Mouse (Mus musculus): ENCODE results near the gene Pik3cd. TPM values are rescaled to one million over a fixed set of nuclear protein-coding genes. Genes with fewer than 3 reads are reported as not detected.

Gene Pik3cd
- polyA plus RNA-seq, 1 experiment from 2014 or later, result 5.5 TPM

GRCm38 (mm10) chr4:149650493-149651193, 51.7 kb downstream of the Pik3cd start:
- peak; percentile 85 for DNase-seq
- TF ChIP-seq CTCF (IDR thresholded peaks at IDR 0.05; ENCODE audit: low read depth), result peak; percentile 85
- Histone ChIP-seq H3K27me3 (ENCODE audit: insufficient read depth, low read length) (no peaks in the 10 kb centered on the region), H3K9ac (no peak overlapping the region), H3K4me1 (ENCODE audit: insufficient read depth) (no peaks in the 10 kb centered on the region), H3K4me2 (no peak overlapping the region), H3K36me3 (ENCODE audit: insufficient read depth) (peaks cover 38% of the 10 kb centered on the region), H3K9me3 (ENCODE audit: low read depth, low read length) (no peaks in the 10 kb centered on the region), H3K4me3 (ENCODE audit: low read depth, low read length) (no peak overlapping the region), H3K27ac (ENCODE audit: low read depth) (no peak overlapping the region)
- peak; percentile 50 for ATAC-seq (ENCODE audit: insufficient read depth)
- WGBS, result 68% methylated on average over 24 of the region's 24 CpGs

DNA sequence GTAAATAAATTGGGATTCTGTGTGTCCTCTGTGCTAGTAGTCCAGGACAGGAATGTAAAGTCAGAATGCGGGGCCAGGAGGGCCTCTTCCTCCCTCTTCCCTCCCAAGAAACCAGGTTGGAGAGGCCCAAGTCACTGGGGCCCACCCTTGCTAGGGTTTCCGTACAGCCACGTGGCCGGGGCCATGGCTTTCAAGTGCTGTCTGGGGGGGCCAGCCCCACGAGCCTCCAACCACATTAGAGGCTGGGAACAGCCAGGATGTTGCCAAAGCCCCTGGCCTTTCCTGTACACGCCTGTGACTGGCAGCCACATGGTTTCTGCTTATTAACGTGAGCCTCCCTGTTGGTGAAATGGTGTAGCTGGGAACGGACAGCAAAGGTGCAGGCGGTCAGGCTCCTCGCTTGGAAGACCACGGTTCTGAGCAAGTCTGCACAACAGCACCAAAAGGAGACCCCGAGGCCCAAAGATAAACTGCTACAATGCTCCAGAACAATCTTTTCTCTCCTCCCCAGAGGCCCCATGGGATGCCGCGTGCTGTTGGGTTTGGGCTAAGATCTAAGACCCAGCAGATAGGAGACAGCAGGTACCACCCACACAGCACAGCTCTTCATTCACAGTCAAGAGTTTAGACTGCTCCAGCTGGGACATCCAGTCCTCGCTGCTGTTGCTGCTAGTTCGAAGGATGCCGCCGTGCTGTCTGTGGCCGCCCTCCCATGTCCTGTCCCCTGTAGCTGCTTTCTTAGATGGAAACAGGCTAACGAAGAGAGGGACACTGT, 54.2 kb downstream of the Pik3cd start:
- H3K4me1 ChIP-seq (ENCODE audit: insufficient read depth), result no peaks in the 10 kb centered on the region
- no peak overlapping the region for H3K27ac ChIP-seq (ENCODE audit: low read depth)
- WGBS, result 66% methylated on average over 20 of the region's 20 CpGs
- no peak for TF ChIP-seq CTCF (IDR thresholded peaks at IDR 0.05; ENCODE audit: low read depth)
- DNase-seq (no peak), ATAC-seq (ENCODE audit: insufficient read depth) (no peak; the same call in 1 of the 2 replicates)
- H3K4me3 ChIP-seq (ENCODE audit: low read depth, low read length), result no peak overlapping the region
- no peak overlapping the region for H3K4me2 ChIP-seq
- peaks cover 59% of the 10 kb centered on the region for H3K36me3 ChIP-seq (ENCODE audit: insufficient read depth)
- H3K9ac ChIP-seq, result no peak overlapping the region
- H3K27me3 ChIP-seq (ENCODE audit: insufficient read depth, low read length), result no peaks in the 10 kb centered on the region
- H3K9me3 ChIP-seq (ENCODE audit: low read depth, low read length), result no peaks in the 10 kb centered on the region

- no peak for TF ChIP-seq CTCF (IDR thresholded peaks at IDR 0.05; ENCODE audit: low read depth)
- Histone ChIP-seq H3K27me3 (ENCODE audit: insufficient read depth, low read length) (no peaks in the 10 kb centered on the region), H3K36me3 (ENCODE audit: insufficient read depth) (peaks cover 75% of the 10 kb centered on the region), H3K9me3 (ENCODE audit: low read depth, low read length) (no peaks in the 10 kb centered on the region), H3K4me2 (no peak overlapping the region), H3K9ac (no peak overlapping the region), H3K27ac (ENCODE audit: low read depth) (no peak overlapping the region), H3K4me1 (ENCODE audit: insufficient read depth) (no peaks in the 10 kb centered on the region), H3K4me3 (ENCODE audit: low read depth, low read length) (no peak overlapping the region)
- WGBS, result 90% methylated on average over 9 of the region's 9 CpGs
- DNase-seq (no peak), ATAC-seq (ENCODE audit: insufficient read depth) (no peak)
Observed at GRCm38 (mm10) chr4:149645761-149646160, 56.6 kb downstream of the Pik3cd start.

GRCm38 (mm10) chr4:149641956-149642355, 60.4 kb downstream of the Pik3cd start:
- ATAC-seq (ENCODE audit: insufficient read depth) (no peak), DNase-seq (no peak)
- Histone ChIP-seq H3K27me3 (ENCODE audit: insufficient read depth, low read length) (no peaks in the 10 kb centered on the region), H3K9me3 (ENCODE audit: low read depth, low read length) (no peaks in the 10 kb centered on the region), H3K36me3 (ENCODE audit: insufficient read depth) (peaks cover 76% of the 10 kb centered on the region), H3K4me3 (ENCODE audit: low read depth, low read length) (no peak overlapping the region), H3K9ac (no peak overlapping the region), H3K4me1 (ENCODE audit: insufficient read depth) (no peaks in the 10 kb centered on the region), H3K27ac (ENCODE audit: low read depth) (no peak overlapping the region), H3K4me2 (no peak overlapping the region)
- TF ChIP-seq CTCF (IDR thresholded peaks at IDR 0.05; ENCODE audit: low read depth), result no peak
- 85% methylated on average over 5 of the region's 5 CpGs for WGBS

- no peaks in the 10 kb centered on the region for H3K27me3 ChIP-seq (ENCODE audit: insufficient read depth, low read length)
- no peaks in the 10 kb centered on the region for H3K9me3 ChIP-seq (ENCODE audit: low read depth, low read length)
- H3K36me3 ChIP-seq (ENCODE audit: insufficient read depth), result peaks cover 75% of the 10 kb centered on the region
- H3K9ac ChIP-seq, result no peak overlapping the region
- no peak for TF ChIP-seq CTCF (IDR thresholded peaks at IDR 0.05; ENCODE audit: low read depth)
- H3K4me3 ChIP-seq (ENCODE audit: low read depth, low read length), result no peak overlapping the region
- H3K4me1 ChIP-seq (ENCODE audit: insufficient read depth), result no peaks in the 10 kb centered on the region
- 37% methylated on average over 8 of the region's 8 CpGs for WGBS
- H3K27ac ChIP-seq (ENCODE audit: low read depth), result no peak overlapping the region
- no peak overlapping the region for H3K4me2 ChIP-seq
- DNase-seq (no peak), ATAC-seq (ENCODE audit: insufficient read depth) (no peak)
Observed at GRCm38 (mm10) chr4:149641400-149641799, 61.0 kb downstream of the Pik3cd start.

DNA sequence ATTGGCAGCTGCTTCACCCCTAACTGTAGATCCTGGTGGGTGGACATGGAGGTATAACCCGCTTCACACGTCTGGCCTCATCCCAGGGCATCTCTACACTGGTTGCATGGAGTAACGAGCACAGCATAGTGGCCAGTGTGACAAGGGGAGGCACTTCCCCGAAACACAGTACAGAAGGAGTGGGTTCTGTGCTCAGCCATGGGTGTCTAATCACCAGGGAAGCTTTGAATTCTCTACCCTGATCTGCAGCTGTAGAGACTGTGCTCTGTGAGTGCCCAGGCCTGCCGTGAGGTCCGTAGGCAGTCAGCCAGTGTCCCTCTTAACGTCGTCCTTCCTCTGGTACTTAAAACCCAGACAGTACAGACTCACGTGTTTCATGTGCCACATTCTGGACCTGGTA, 61.5 kb downstream of the Pik3cd start:
- DNase-seq (no peak), ATAC-seq (ENCODE audit: insufficient read depth) (no peak)
- H3K27me3 ChIP-seq (ENCODE audit: insufficient read depth, low read length), result no peaks in the 10 kb centered on the region
- WGBS, result 75% methylated on average over 9 of the region's 9 CpGs
- H3K4me2 ChIP-seq, result no peak overlapping the region
- H3K36me3 ChIP-seq (ENCODE audit: insufficient read depth), result peaks cover 73% of the 10 kb centered on the region
- no peak overlapping the region for H3K4me3 ChIP-seq (ENCODE audit: low read depth, low read length)
- no peaks in the 10 kb centered on the region for H3K9me3 ChIP-seq (ENCODE audit: low read depth, low read length)
- H3K9ac ChIP-seq, result no peak overlapping the region
- TF ChIP-seq CTCF (IDR thresholded peaks at IDR 0.05; ENCODE audit: low read depth), result no peak
- H3K27ac ChIP-seq (ENCODE audit: low read depth), result no peak overlapping the region
- H3K4me1 ChIP-seq (ENCODE audit: insufficient read depth), result no peaks in the 10 kb centered on the region

DNA sequence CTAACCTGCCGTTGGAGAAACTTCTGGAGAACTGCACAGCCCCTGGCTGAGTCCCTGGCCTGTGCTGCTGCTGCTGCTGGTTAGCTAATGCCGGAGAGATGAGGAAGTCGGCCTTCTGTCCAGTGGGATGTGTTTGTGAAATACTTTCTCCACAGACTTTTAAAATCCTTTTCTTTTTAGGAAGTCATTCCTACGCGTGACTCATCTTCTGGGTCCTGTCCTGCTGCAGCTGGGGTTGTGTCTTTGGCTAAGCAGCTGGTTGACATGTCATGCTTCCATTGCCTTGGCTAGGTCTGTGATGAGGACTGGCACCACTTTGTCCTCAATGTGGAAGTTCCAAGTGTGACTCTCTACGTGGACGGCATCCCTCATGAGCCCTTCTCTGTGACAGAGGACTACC, 64.4 kb downstream of the Pik3cd start:
- ATAC-seq (ENCODE audit: insufficient read depth) (no peak), DNase-seq (no peak)
- no peak for TF ChIP-seq CTCF (IDR thresholded peaks at IDR 0.05; ENCODE audit: low read depth)
- 90% methylated on average over 7 of the region's 7 CpGs for WGBS
- no peaks in the 10 kb centered on the region for H3K9me3 ChIP-seq (ENCODE audit: low read depth, low read length)
- no peak overlapping the region for H3K27ac ChIP-seq (ENCODE audit: low read depth)
- no peaks in the 10 kb centered on the region for H3K4me1 ChIP-seq (ENCODE audit: insufficient read depth)
- no peak overlapping the region for H3K4me2 ChIP-seq
- H3K36me3 ChIP-seq (ENCODE audit: insufficient read depth), result peaks cover 74% of the 10 kb centered on the region
- H3K4me3 ChIP-seq (ENCODE audit: low read depth, low read length), result no peak overlapping the region
- H3K27me3 ChIP-seq (ENCODE audit: insufficient read depth, low read length), result no peaks in the 10 kb centered on the region
- no peak overlapping the region for H3K9ac ChIP-seq

All from lung, embryonic 14.5 days (tissue).